Mouse (Mus musculus) Patski (cell line): Measurements from ENCODE around the gene Sox13. TPM values are rescaled to one million over a fixed set of nuclear protein-coding genes. Genes with fewer than 3 reads are reported as not detected.

Experiments used
- ATAC-seq: fragments of 100-300 bp; one replicate; pipeline ENCODE4 v1.8.0; 2021
- CTCF ChIA-PET: fragments of 350-600 bp; sonication (Branson Sonifier 250); formaldehyde crosslinking; loops from one replicate; lab custom pipeline; 2022; ENCODE audit warnings: inconsistent platforms; lab: Charles Lee
- POLR2A ChIA-PET: fragments of 350-600 bp; sonication (Branson Sonifier 250); formaldehyde crosslinking; loops from one replicate; lab custom pipeline; 2022; ENCODE audit warnings: antibody characterized with exemption, inconsistent platforms; lab: Charles Lee
- DNase-seq: peaks from one replicate; pipeline ENCODE4 v3.0.0-alpha.2; 2011; ENCODE audit warnings: low read depth, low spot score
- H3K27me3 ChIP-seq: fragments of 371-371 bp; one replicate; pipeline ENCODE4 v1.5.1; 2021
- CTCF ChIP-seq: fragments of 100-300 bp; IDR thresholded peaks from one replicate; pipeline ENCODE4 v1.5.1; 2021
- in situ Hi-C: fragments of 300-500 bp; cut with MboI; formaldehyde crosslinking; loops from 3 replicates; pipeline ENCODE4 v1.11.1; 2018; ENCODE audit warnings: low pct_unique_long_range_greater_than_20kb, mixed read lengths
- polyA plus RNA-seq: library from polyadenylated mRNA; unstranded; gene quantifications from one replicate; pipeline ENCODE4 v1.2.3, GENCODE M21; 2021

The Sox13 gene
- polyA plus RNA-seq, 1 experiment from 2014 or later, result 11.3 TPM

DNA sequence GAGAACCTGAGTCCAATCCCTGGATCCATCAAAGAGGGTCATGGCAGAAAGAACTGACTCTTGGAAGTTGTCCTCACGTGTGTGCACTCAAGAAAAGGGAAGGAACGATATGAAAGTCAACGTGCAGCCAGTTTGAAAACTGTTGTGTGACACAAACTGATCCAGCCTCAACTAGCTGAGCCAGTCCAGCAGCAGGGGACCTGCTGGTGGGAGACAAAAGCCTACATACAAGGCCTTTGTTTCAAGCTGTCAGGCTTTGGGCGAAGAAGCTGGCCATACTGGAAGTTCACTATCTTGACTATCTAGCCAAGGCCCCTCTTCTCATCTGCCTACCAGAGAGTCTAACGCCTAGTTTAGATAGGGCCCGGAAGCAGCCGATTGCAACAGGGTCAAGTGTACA, 7.7 kb downstream of the Sox13 start:
- no peak for ATAC-seq
- no peaks in the 10 kb centered on the region for H3K27me3 ChIP-seq

DNA sequence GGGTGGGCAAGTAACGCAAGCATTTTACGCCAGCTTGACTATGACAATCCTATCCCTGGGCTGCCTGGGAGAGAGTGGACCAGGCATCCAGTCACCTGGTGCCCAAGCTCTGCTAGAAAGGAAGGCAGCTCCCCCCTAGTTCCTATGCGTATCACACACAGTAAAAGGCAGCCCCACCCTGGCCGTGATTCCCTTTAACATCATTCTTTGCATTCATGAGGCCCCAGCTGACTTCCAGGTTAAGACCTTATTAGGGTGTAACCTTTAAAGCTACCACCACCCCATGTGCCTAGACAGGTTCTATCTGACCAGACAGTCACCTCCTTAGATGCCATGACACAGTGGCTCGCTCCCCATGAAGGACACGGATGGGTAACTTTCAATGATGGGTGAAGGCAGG, 8.7 kb downstream of the Sox13 start:
- ChIA-PET CTCF (no interaction called here), POLR2A (no interaction called here)
- H3K27me3 ChIP-seq, result no peaks in the 10 kb centered on the region
- ATAC-seq, result no peak
- in situ Hi-C loops, result no loop called here
- TF ChIP-seq CTCF, result no peak
- no peak for DNase-seq

More for the DNA sequence above, 7.7 kb downstream of the Sox13 start:
- DNase-seq, result no peak
- ChIA-PET POLR2A (no interaction called here), CTCF (no interaction called here)
- no peak for TF ChIP-seq CTCF
- in situ Hi-C loops, result no loop called here

DNA sequence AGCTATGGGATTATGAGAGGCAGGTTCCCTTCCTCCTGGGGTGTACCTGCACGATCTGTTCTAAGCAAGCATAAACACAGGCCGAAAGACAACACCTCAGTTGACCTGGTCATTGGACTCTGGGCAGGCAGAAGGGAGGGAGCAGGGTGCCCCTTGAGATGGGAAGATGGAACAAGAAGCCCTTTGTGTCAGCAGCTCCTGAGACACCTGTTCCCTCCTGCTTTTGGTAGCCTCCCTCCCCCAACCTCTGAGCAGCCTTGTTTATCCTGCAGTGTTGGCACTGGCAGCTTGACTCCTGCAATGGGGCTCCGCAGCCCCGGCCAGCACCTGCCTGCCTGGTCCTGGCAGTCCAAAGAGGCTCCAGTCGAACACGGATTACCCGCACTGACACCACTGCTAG, 9.1 kb downstream of the Sox13 start:
- DNase-seq, result no peak
- in situ Hi-C loops, result no loop called here
- no peak for TF ChIP-seq CTCF
- POLR2A ChIA-PET, result no interaction called here
- no peak for ATAC-seq
- H3K27me3 ChIP-seq, result no peaks in the 10 kb centered on the region
- CTCF ChIA-PET, result no interaction called here

DNA sequence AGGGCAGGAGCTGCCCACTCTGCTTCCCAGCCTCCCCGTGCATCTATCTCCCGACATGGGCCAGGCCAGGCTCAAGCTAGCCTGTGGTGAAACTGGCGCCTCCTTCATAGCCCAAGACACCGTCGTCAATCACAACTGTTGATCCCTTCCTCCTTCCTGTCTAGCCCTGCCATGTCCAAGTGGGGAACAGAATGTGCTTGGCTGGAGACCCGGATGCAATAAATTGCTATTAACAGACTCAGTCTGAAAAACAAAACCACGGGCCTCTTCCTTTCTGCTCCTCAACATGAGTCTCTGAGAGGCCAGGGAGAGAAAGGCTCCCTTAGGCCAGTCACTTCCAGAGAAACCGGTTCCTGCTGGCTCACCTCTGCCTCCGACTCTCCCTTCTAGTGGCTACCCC, 11.2 kb downstream of the Sox13 start:
- in situ Hi-C loops, result no loop called here
- POLR2A ChIA-PET, result interaction anchor here (0.6 kb wide), 1 partner anchor 33 kb away, joined by 4 read pairs; no protein-coding TSS in a partner anchor
- no peak for DNase-seq
- H3K27me3 ChIP-seq, result no peaks in the 10 kb centered on the region
- TF ChIP-seq CTCF, result no peak
- no peak for ATAC-seq
- CTCF ChIA-PET, result no interaction called here

DNA sequence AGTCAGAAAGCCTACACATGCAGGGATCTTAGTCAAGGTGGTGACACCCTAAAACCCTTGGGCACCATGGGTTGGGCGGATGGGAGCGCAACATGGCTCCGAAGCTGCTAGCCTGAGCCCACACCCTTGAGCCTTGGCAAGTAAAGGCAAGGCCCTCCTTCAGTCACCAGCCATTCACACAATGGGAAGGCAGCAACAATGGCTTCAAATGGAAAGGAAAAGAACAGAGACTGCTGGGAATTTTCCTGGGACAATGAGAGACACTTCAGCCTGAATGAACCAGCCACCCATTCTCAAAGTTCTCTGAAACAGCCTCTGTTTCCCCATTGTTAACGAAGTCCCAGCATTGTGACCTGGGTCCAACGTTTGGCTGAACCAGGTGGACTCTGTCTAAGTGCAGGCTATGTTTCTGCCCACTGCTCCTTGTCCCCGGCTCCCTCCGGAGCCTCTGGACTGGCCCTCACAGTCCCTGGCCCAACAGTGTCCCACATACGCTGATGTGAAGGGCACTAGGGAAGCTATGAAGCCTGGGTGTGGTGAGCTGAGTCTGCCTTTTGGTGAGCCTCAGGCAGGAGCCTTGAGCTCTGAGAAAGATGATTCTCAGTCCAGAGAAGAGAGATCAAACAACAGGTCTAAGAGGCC, 12.6 kb downstream of the Sox13 start:
- H3K27me3 ChIP-seq, result no peaks in the 10 kb centered on the region
- in situ Hi-C loops, result no loop called here
- ChIA-PET POLR2A (no interaction called here), CTCF (no interaction called here)
- DNase-seq (no peak), ATAC-seq (no peak)
- TF ChIP-seq CTCF, result no peak

DNA sequence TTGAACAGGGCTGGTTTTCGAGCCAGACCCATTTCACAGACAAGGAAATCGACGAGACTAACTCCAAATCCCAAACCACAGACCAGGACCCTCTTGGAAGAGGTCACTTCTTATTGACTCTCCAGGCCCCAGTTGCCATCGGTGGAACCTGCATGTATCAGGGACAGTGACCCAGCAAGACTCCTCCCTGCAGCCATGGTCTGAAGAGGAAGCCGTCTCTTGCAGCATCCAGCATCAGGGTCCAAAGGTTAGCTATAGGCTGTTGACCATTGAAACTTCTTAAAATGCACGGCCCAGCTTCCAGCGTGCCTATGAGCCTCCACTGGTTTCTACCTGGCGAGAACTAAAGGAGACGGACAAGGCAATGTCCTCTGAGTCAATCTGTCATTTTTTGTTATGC, 14.4 kb downstream of the Sox13 start:
- in situ Hi-C loops, result no loop called here
- ChIA-PET POLR2A (no interaction called here), CTCF (interaction anchor here (1.2 kb wide), 1 partner anchor 25 kb away, joined by 4 read pairs; no protein-coding TSS in a partner anchor)
- ATAC-seq, result no peak
- DNase-seq, result no peak
- no peaks in the 10 kb centered on the region for H3K27me3 ChIP-seq
- TF ChIP-seq CTCF, result no peak

DNA sequence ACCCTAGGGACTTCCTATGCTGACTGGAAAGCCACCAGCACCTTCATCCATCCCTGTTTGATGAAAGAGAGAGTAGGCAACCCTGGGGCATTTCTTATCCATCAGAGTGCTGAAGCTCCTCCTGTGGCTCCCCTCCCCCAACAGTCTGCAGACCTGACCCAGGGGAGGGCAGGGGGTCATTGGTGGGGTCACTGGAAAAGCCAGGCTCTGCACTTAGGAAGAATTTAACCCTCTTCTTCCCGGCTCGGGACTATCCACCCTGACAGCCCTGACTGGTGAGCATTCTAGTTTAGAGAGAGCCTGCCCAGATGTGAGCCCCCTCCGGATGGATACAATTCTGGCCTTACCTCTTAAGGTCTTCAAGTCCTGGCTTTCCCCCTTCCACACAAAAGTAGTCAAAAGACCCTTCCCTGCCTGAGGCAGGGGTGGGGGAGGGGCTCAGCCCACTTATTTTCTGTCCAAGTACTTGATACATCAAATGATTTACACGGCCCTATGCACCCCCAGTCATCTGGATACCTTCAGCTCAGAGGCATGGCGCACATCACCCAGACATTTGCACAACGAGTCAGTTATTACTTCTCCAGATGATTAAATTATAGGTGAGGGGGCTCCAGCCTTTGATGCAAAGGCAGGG, 15.2 kb downstream of the Sox13 start:
- ChIA-PET CTCF (interaction anchor here (1.4 kb wide), 1 partner anchor 24 kb away, joined by 4 read pairs; no protein-coding TSS in a partner anchor), POLR2A (no interaction called here)
- in situ Hi-C loops, result no loop called here
- no peak for TF ChIP-seq CTCF
- no peak for ATAC-seq
- H3K27me3 ChIP-seq, result no peaks in the 10 kb centered on the region
- DNase-seq, result no peak

DNA sequence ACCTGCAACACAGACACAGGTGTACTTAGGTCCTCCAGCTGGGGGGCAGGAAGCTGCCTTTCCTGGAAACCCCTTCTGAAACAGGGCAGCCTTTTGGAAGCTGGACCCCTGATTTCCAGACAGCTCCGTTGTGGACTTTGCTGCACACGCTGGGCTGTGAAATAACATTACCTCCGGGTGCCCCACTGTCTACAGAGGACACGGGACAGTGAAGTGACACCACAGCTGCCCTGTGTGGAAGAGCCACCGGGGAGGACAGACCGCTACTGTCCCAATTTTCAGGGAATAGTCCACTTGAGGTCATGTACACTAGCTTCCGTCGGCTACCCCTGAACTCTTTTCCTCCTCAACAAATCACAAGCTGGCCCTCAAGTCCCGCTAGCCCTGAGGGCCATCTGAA, 15.9 kb downstream of the Sox13 start:
- in situ Hi-C loops, result no loop called here
- no peak for ATAC-seq
- no peak for TF ChIP-seq CTCF

DNA sequence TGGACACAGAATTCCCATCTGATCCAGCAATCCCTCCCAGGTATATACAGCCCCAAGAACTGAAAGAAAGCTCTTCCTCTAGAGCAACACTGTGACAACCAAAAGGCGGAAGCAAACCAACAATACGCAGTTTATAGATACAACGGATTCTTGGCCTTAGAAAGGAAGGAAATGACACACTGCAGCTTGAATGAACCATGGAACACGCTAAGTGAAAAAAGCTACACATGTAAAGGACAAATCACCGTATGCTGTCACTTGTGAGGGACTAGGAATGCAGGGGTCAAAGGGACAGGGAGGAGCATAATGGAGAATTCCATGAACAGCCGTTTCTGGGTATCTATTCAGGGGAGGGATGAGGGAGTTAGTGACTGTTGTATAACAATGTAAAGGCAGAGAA, 16.7 kb downstream of the Sox13 start:
- no peak for DNase-seq
- ChIA-PET CTCF (no interaction called here), POLR2A (no interaction called here)
- no peak for TF ChIP-seq CTCF
- H3K27me3 ChIP-seq, result no peaks in the 10 kb centered on the region
- no peak for ATAC-seq
- in situ Hi-C loops, result no loop called here

More for the DNA sequence above, 15.9 kb downstream of the Sox13 start:
- ChIA-PET POLR2A (no interaction called here), CTCF (interaction anchor here (1.4 kb wide), 1 partner anchor 23 kb away, joined by 4 read pairs; no protein-coding TSS in a partner anchor)
- H3K27me3 ChIP-seq, result no peaks in the 10 kb centered on the region
- DNase-seq, result no peak

DNA sequence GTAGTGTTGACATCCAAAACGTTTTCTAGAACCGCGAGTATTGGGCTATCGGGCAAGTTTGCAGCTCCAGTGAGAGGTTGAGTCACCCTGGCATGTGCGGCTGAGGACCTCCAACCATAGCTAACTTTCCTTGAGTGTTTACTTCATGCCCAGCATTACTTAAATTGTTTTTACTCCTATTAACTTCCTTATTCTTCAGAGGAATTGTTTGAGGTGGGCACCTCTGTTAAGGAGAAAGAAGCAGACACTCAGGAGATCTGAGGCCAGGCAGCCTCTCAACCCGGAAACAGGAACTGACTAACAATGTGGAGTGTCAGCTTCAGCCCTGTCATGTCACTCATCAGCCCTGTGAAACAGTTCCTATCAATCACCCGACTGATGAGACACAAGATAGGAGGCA, 17.6 kb downstream of the Sox13 start:
- ChIA-PET CTCF (no interaction called here), POLR2A (no interaction called here)
- in situ Hi-C loops, result no loop called here
- no peak for TF ChIP-seq CTCF
- DNase-seq (no peak), ATAC-seq (no peak)
- no peaks in the 10 kb centered on the region for H3K27me3 ChIP-seq

DNA sequence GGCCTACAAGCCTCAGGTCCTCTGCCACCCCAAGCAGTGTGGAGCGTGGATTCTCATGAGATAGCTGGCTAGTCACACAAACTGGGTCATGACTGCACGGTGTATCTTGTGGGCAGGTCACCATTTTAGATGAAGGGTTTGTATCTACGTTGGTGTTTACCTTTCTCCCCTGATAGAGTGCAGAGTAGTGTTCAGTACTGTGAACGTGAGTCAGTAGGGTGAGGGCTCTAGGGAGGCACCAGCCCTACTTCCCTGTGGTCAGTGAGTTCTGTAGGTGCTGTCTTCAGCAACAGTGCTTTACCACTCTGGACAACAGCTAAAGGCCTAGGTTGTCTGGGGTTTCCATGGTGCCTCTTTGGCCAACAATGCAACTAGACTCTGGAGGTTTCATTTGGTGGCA, 20.2 kb downstream of the Sox13 start:
- POLR2A ChIA-PET, result no interaction called here
- in situ Hi-C loops, result no loop called here
- no peaks in the 10 kb centered on the region for H3K27me3 ChIP-seq
- no peak for TF ChIP-seq CTCF
- DNase-seq (no peak), ATAC-seq (no peak)
- CTCF ChIA-PET, result interaction anchor here (1.4 kb wide), 1 partner anchor 24 kb away, joined by 3 read pairs; no protein-coding TSS in a partner anchor
